Mouse (Mus musculus) kidney, adult 8-10 months (tissue): ENCODE measurements around the gene Slc11a2.
A peak's percentile ranks its signal among the peaks of the same experiment; 100 is the strongest.

Experiments used
- DNase-seq, 2 experiments: peaks; one replicate each; pipeline ENCODE4 v3.0.0; 2022

Gene Slc11a2

GRCm38 (mm10) chr15:100345484-100345883 is 79.4 kb downstream of the Slc11a2 start:
- DNase-seq: peak in 1 of 2 experiments; percentile 72

- peak in 1 of 2 experiments; percentile 55 for DNase-seq
Observed at GRCm38 (mm10) chr15:100341314-100341980, 83.4 kb downstream of the Slc11a2 start.
